Mouse (Mus musculus): ENCODE data around the gene Fgd2.

- TF ChIP-seq CTCF (IDR thresholded peaks at IDR 0.05; ENCODE audit: borderline replicate concordance, control insufficient read depth, extremely low read depth, insufficient read depth, low read length, poor library complexity), result no peak
- TF ChIP-seq POLR2A (IDR thresholded peaks at IDR 0.05; ENCODE audit: control insufficient read depth, extremely low read depth, insufficient read depth, low read length, poor library complexity), result no peak
Measured at GRCm38 (mm10) chr17:29365105-29365621, 4.4 kb downstream of the Fgd2 start.

Measured in thymus, adult 2 months (tissue).